Mouse (Mus musculus): ENCODE measurements at regions not wholly inside any gene's neighbourhood (a gene's known extent, or its start where the extent isn't known, plus 50 kb on each side); places are given as distances from the start of the nearest gene placed in this dataset.

- no peak for TF ChIP-seq CHD2 (IDR thresholded peaks at IDR 0.05; ENCODE audit: low read depth, low read length)
- TF ChIP-seq MAFK (IDR thresholded peaks at IDR 0.05; ENCODE audit: insufficient read depth, low read depth, low read length) = no peak
- no peak for TF ChIP-seq HCFC1 (IDR thresholded peaks at IDR 0.05; ENCODE audit: borderline replicate concordance, insufficient read depth, low read length)
- TF ChIP-seq ZNF384 (IDR thresholded peaks at IDR 0.05; ENCODE audit: low read depth, low read length) = no peak
- TF ChIP-seq ZC3H11A (IDR thresholded peaks at IDR 0.05; ENCODE audit: borderline replicate concordance, low read depth, low read length) = no peak
Observed at GRCm38 (mm10) chr15:68739344-68739743, 2238.6 kb upstream of the Lrrc6 start.
